Mouse (Mus musculus): ENCODE measurements around the gene Cdk5rap2. TPM values are rescaled to one million over a fixed set of nuclear protein-coding genes. Genes with fewer than 3 reads are reported as not detected.

The Cdk5rap2 gene
- polyA plus RNA-seq, 1 experiment from 2014 or later = 8.6 TPM

- H3K4me2 ChIP-seq (ENCODE audit: low read depth, low read length) = no peak overlapping the region
- no peaks in the 10 kb centered on the region for H3K36me3 ChIP-seq (ENCODE audit: control insufficient read depth, insufficient read depth, low read length)
- 95% methylated on average over 6 of the region's 6 CpGs for WGBS
- no peak for ATAC-seq
- no peak overlapping the region for H3K4me3 ChIP-seq (ENCODE audit: low read length)
- H3K27me3 ChIP-seq (replicated peaks; ENCODE audit: control insufficient read depth, insufficient read depth, low read length) = no peaks in the 10 kb centered on the region
- no peak overlapping the region for H3K27ac ChIP-seq (ENCODE audit: low read length)
- no peaks in the 10 kb centered on the region for H3K9me3 ChIP-seq (ENCODE audit: control insufficient read depth, low read length)
- no peaks in the 10 kb centered on the region for H3K4me1 ChIP-seq (ENCODE audit: control insufficient read depth, insufficient read depth, low read length)
- H3K9ac ChIP-seq (ENCODE audit: low read depth, low read length) = no peak overlapping the region
Observed at GRCm38 (mm10) chr4:70331181-70331580, 79.1 kb downstream of the Cdk5rap2 start.

- H3K4me3 ChIP-seq (ENCODE audit: low read length) = no peak overlapping the region
- no peaks in the 10 kb centered on the region for H3K4me1 ChIP-seq (ENCODE audit: control insufficient read depth, insufficient read depth, low read length)
- H3K36me3 ChIP-seq (ENCODE audit: control insufficient read depth, insufficient read depth, low read length) = no peaks in the 10 kb centered on the region
- no peaks in the 10 kb centered on the region for H3K27me3 ChIP-seq (replicated peaks; ENCODE audit: control insufficient read depth, insufficient read depth, low read length)
- ATAC-seq = no peak
- no peak overlapping the region for H3K27ac ChIP-seq (ENCODE audit: low read length)
- no peak overlapping the region for H3K4me2 ChIP-seq (ENCODE audit: low read depth, low read length)
- no peak overlapping the region for H3K9ac ChIP-seq (ENCODE audit: low read depth, low read length)
- 93% methylated on average over 9 of the region's 9 CpGs for WGBS
- H3K9me3 ChIP-seq (ENCODE audit: control insufficient read depth, low read length) = no peaks in the 10 kb centered on the region
Observed at GRCm38 (mm10) chr4:70328033-70328432, 82.2 kb downstream of the Cdk5rap2 start.

GRCm38 (mm10) chr4:70327436-70327835 is 82.8 kb downstream of the Cdk5rap2 start:
- no peak overlapping the region for H3K27ac ChIP-seq (ENCODE audit: low read length)
- no peak overlapping the region for H3K4me2 ChIP-seq (ENCODE audit: low read depth, low read length)
- H3K9me3 ChIP-seq (ENCODE audit: control insufficient read depth, low read length) = no peaks in the 10 kb centered on the region
- no peaks in the 10 kb centered on the region for H3K27me3 ChIP-seq (replicated peaks; ENCODE audit: control insufficient read depth, insufficient read depth, low read length)
- no peak for ATAC-seq
- 65% methylated on average over 1 of the region's 1 CpGs for WGBS
- H3K9ac ChIP-seq (ENCODE audit: low read depth, low read length) = no peak overlapping the region
- H3K4me3 ChIP-seq (ENCODE audit: low read length) = no peak overlapping the region
- H3K36me3 ChIP-seq (ENCODE audit: control insufficient read depth, insufficient read depth, low read length) = no peaks in the 10 kb centered on the region
- no peaks in the 10 kb centered on the region for H3K4me1 ChIP-seq (ENCODE audit: control insufficient read depth, insufficient read depth, low read length)

- WGBS = 88% methylated on average over 1 of the region's 1 CpGs
- no peak for ATAC-seq
- Histone ChIP-seq H3K36me3 (ENCODE audit: control insufficient read depth, insufficient read depth, low read length) (no peaks in the 10 kb centered on the region), H3K9ac (ENCODE audit: low read depth, low read length) (no peak overlapping the region), H3K4me3 (ENCODE audit: low read length) (no peak overlapping the region), H3K27me3 (replicated peaks; ENCODE audit: control insufficient read depth, insufficient read depth, low read length) (no peaks in the 10 kb centered on the region), H3K9me3 (ENCODE audit: control insufficient read depth, low read length) (no peaks in the 10 kb centered on the region), H3K4me2 (ENCODE audit: low read depth, low read length) (no peak overlapping the region), H3K27ac (ENCODE audit: low read length) (no peak overlapping the region), H3K4me1 (ENCODE audit: control insufficient read depth, insufficient read depth, low read length) (no peaks in the 10 kb centered on the region)
Observed at GRCm38 (mm10) chr4:70321586-70321985, 88.7 kb downstream of the Cdk5rap2 start.

GRCm38 (mm10) chr4:70312170-70312569 is 98.1 kb downstream of the Cdk5rap2 start:
- WGBS = 79% methylated on average over 4 of the region's 4 CpGs
- H3K9ac ChIP-seq (ENCODE audit: low read depth, low read length) = no peak overlapping the region
- ATAC-seq = no peak

GRCm38 (mm10) chr4:70311530-70311929 is 98.7 kb downstream of the Cdk5rap2 start:
- Histone ChIP-seq H3K4me3 (ENCODE audit: low read length) (no peak overlapping the region), H3K36me3 (ENCODE audit: control insufficient read depth, insufficient read depth, low read length) (no peaks in the 10 kb centered on the region), H3K4me2 (ENCODE audit: low read depth, low read length) (no peak overlapping the region), H3K9me3 (ENCODE audit: control insufficient read depth, low read length) (no peaks in the 10 kb centered on the region), H3K4me1 (ENCODE audit: control insufficient read depth, insufficient read depth, low read length) (no peaks in the 10 kb centered on the region), H3K27ac (ENCODE audit: low read length) (no peak overlapping the region), H3K9ac (ENCODE audit: low read depth, low read length) (no peak overlapping the region), H3K27me3 (replicated peaks; ENCODE audit: control insufficient read depth, insufficient read depth, low read length) (no peaks in the 10 kb centered on the region)
- WGBS = 73% methylated on average over 5 of the region's 5 CpGs
- ATAC-seq = no peak; the same call in 1 of the 2 replicates

More at GRCm38 (mm10) chr4:70312170-70312569, 98.1 kb downstream of the Cdk5rap2 start:
- Histone ChIP-seq H3K27ac (ENCODE audit: low read length) (no peak overlapping the region), H3K36me3 (ENCODE audit: control insufficient read depth, insufficient read depth, low read length) (no peaks in the 10 kb centered on the region), H3K9me3 (ENCODE audit: control insufficient read depth, low read length) (no peaks in the 10 kb centered on the region), H3K4me2 (ENCODE audit: low read depth, low read length) (no peak overlapping the region), H3K4me3 (ENCODE audit: low read length) (no peak overlapping the region), H3K27me3 (replicated peaks; ENCODE audit: control insufficient read depth, insufficient read depth, low read length) (no peaks in the 10 kb centered on the region), H3K4me1 (ENCODE audit: control insufficient read depth, insufficient read depth, low read length) (no peaks in the 10 kb centered on the region)

GRCm38 (mm10) chr4:70307230-70307629 is 103.0 kb downstream of the Cdk5rap2 start:
- no peaks in the 10 kb centered on the region for H3K4me1 ChIP-seq (ENCODE audit: control insufficient read depth, insufficient read depth, low read length)
- no peaks in the 10 kb centered on the region for H3K36me3 ChIP-seq (ENCODE audit: control insufficient read depth, insufficient read depth, low read length)
- no peaks in the 10 kb centered on the region for H3K9me3 ChIP-seq (ENCODE audit: control insufficient read depth, low read length)
- no peak overlapping the region for H3K4me3 ChIP-seq (ENCODE audit: low read length)
- no peak overlapping the region for H3K4me2 ChIP-seq (ENCODE audit: low read depth, low read length)
- no peak overlapping the region for H3K27ac ChIP-seq (ENCODE audit: low read length)
- no peak overlapping the region for H3K9ac ChIP-seq (ENCODE audit: low read depth, low read length)
- 69% methylated on average over 4 of the region's 4 CpGs for WGBS
- ATAC-seq = no peak
- no peaks in the 10 kb centered on the region for H3K27me3 ChIP-seq (replicated peaks; ENCODE audit: control insufficient read depth, insufficient read depth, low read length)

- 69% methylated on average over 4 of the region's 4 CpGs for WGBS
- no peaks in the 10 kb centered on the region for H3K9me3 ChIP-seq (ENCODE audit: control insufficient read depth, low read length)
- no peak overlapping the region for H3K4me3 ChIP-seq (ENCODE audit: low read length)
- H3K27ac ChIP-seq (ENCODE audit: low read length) = no peak overlapping the region
- no peak overlapping the region for H3K4me2 ChIP-seq (ENCODE audit: low read depth, low read length)
- ATAC-seq = no peak
- no peak overlapping the region for H3K9ac ChIP-seq (ENCODE audit: low read depth, low read length)
- H3K27me3 ChIP-seq (replicated peaks; ENCODE audit: control insufficient read depth, insufficient read depth, low read length) = no peaks in the 10 kb centered on the region
- no peaks in the 10 kb centered on the region for H3K36me3 ChIP-seq (ENCODE audit: control insufficient read depth, insufficient read depth, low read length)
- no peaks in the 10 kb centered on the region for H3K4me1 ChIP-seq (ENCODE audit: control insufficient read depth, insufficient read depth, low read length)
Observed at GRCm38 (mm10) chr4:70303870-70304269, 106.4 kb downstream of the Cdk5rap2 start.

- no peak overlapping the region for H3K27ac ChIP-seq (ENCODE audit: low read length)
- no peaks in the 10 kb centered on the region for H3K27me3 ChIP-seq (replicated peaks; ENCODE audit: control insufficient read depth, insufficient read depth, low read length)
- no peak overlapping the region for H3K4me3 ChIP-seq (ENCODE audit: low read length)
- WGBS = 86% methylated on average over 9 of the region's 9 CpGs
- no peak overlapping the region for H3K9ac ChIP-seq (ENCODE audit: low read depth, low read length)
- no peak overlapping the region for H3K4me2 ChIP-seq (ENCODE audit: low read depth, low read length)
- H3K9me3 ChIP-seq (ENCODE audit: control insufficient read depth, low read length) = no peaks in the 10 kb centered on the region
- no peaks in the 10 kb centered on the region for H3K4me1 ChIP-seq (ENCODE audit: control insufficient read depth, insufficient read depth, low read length)
- no peak for ATAC-seq
- H3K36me3 ChIP-seq (ENCODE audit: control insufficient read depth, insufficient read depth, low read length) = no peaks in the 10 kb centered on the region; the same call in 1 of the 2 replicates
Observed at GRCm38 (mm10) chr4:70301187-70301586, 109.1 kb downstream of the Cdk5rap2 start.

- Histone ChIP-seq H3K27me3 (replicated peaks; ENCODE audit: control insufficient read depth, insufficient read depth, low read length) (no peaks in the 10 kb centered on the region), H3K27ac (ENCODE audit: low read length) (no peak overlapping the region), H3K36me3 (ENCODE audit: control insufficient read depth, insufficient read depth, low read length) (no peaks in the 10 kb centered on the region), H3K4me1 (ENCODE audit: control insufficient read depth, insufficient read depth, low read length) (no peaks in the 10 kb centered on the region), H3K9ac (ENCODE audit: low read depth, low read length) (no peak overlapping the region), H3K4me3 (ENCODE audit: low read length) (no peak overlapping the region), H3K9me3 (ENCODE audit: control insufficient read depth, low read length) (no peaks in the 10 kb centered on the region), H3K4me2 (ENCODE audit: low read depth, low read length) (no peak overlapping the region)
- no peak for ATAC-seq
- WGBS = 91% methylated on average over 6 of the region's 6 CpGs
Observed at GRCm38 (mm10) chr4:70289361-70289760, 120.9 kb downstream of the Cdk5rap2 start.

Data from intestine, embryonic 16.5 days (tissue).